Mouse (Mus musculus) heart, adult 2 months (tissue): ENCODE measurements around the gene Apoa1.

ENCODE experiments used
- CTCF ChIP-seq: fragments of 200-600 bp; IDR thresholded peaks from 2 replicates; pipeline ENCODE4 v1.8.1; 2022; ENCODE audit warnings: antibody characterized with exemption, mild to moderate bottlenecking, moderate library complexity
- EP300 ChIP-seq: fragments of 200-500 bp; IDR thresholded peaks from 2 replicates; pipeline ENCODE4 v1.6.1; 2011; ENCODE audit warnings: low read depth, low read length, control low read depth; ENCODE audit not compliant: insufficient read depth
- POLR2A ChIP-seq: fragments of 200-500 bp; IDR thresholded peaks from 2 replicates; pipeline ENCODE4 v1.6.1; 2011; ENCODE audit warnings: mild to moderate bottlenecking, low read depth, low read length, control low read depth; ENCODE audit not compliant: insufficient read depth

- TF ChIP-seq CTCF (no peak), POLR2A (no peak), EP300 (no peak)
These were observed 13.4 kb downstream of the Apoa1 start for GRCm38 (mm10) chr9:46241818-46242217.
